In the genomic region with DNA sequence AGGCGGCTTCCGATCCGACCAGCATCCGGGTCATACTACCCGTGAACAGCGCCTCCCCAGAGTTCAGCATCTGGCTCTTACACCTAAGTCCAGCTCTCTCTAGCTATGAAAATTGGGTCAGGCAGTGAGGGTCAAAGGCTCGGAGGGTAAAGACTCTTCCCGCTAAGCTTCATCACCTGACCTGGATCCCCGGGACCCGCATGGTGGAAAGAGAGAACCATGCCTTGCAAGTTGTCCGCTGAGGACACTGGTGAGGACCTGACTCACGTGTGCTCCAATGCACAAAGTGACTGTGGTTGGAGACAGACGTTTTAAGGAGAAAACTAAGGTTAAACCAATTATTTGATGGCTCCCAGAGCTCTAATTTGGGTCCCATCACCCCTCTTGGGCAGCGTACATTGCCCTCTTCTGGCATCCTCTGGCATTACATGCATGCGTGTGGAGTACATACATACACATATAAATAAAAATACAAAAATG, we compare ENCODE assay signal across 8 mouse cellular contexts.
DNase-seq lines count a peak whose midpoint lies in the region; ATAC-seq lines count a peak whose summit lies in the region.

No protein-coding gene starts in this region.

- no peak for ATAC-seq in heart, embryonic 16.5 days (replicated peaks; ENCODE audit: extremely low read depth, insufficient read depth, low FRiP score)
- no peak for ATAC-seq in intestine, embryonic 15.5 days
- no peak for ATAC-seq in inflammation-experienced regulatory T-cells, adult 6 months

- peaks cover 51% of the 10 kb centered on the region for H3K27me3 ChIP-seq in heart, embryonic 16.5 days (ENCODE audit: control insufficient read depth, insufficient read depth, low read length)
- peaks cover 20% of the 10 kb centered on the region for H3K27me3 ChIP-seq in intestine, embryonic 15.5 days (replicated peaks)

- WGBS in heart, embryonic 16.5 days, result 5% methylated on average over 15 of the region's 15 CpGs
- WGBS in intestine, embryonic 15.5 days, result 12% methylated on average over 15 of the region's 15 CpGs

- peak overlapping the region; percentile 36 for H3K4me2 ChIP-seq in heart, embryonic 16.5 days (ENCODE audit: low read depth, low read length)
- H3K4me2 ChIP-seq in intestine, embryonic 15.5 days (replicated peaks), result peak overlapping the region; percentile 45

- DNase-seq in heart, postnatal 36 days, result no peak
- peak; percentile 82 for DNase-seq in embryo, embryonic 10.5 days (ENCODE audit: low spot score)
- peak; percentile 55 for DNase-seq in neural tube, embryonic 10.5 days (ENCODE audit: extremely low spot score, low spot score)
- no peak for DNase-seq in right cerebral cortex, postnatal 25 days
- no peak for DNase-seq in gastrocnemius, adult 8-10 months (ENCODE audit: low spot score in 2 of 2)

- H3K4me1 ChIP-seq in heart, embryonic 16.5 days (ENCODE audit: control insufficient read depth, insufficient read depth, low read length), result peaks cover 10% of the 10 kb centered on the region
- H3K4me1 ChIP-seq in intestine, embryonic 15.5 days (replicated peaks), result peaks cover 20% of the 10 kb centered on the region

- H3K27ac ChIP-seq in heart, embryonic 16.5 days (ENCODE audit: low read length), result no peak overlapping the region
- no peak overlapping the region for H3K27ac ChIP-seq in intestine, embryonic 15.5 days

- intact Hi-C loops in heart, postnatal 36 days (cut with DNase I), result no loop called here

- 0 out of 2 replicates have a peak overlapping the region, but pooled peaks have one; percentile 7 for H3K4me3 ChIP-seq in heart, embryonic 16.5 days (ENCODE audit: low read length)
- no peak overlapping the region for H3K4me3 ChIP-seq in intestine, embryonic 15.5 days (replicated peaks)

- H3K9ac ChIP-seq in heart, embryonic 16.5 days (ENCODE audit: low read length), result no peak overlapping the region
- H3K9ac ChIP-seq in intestine, embryonic 15.5 days, result no peak overlapping the region

- H3K9me3 ChIP-seq in heart, embryonic 16.5 days (replicated peaks; ENCODE audit: control insufficient read depth, low read length), result peaks cover 4% of the 10 kb centered on the region
- H3K9me3 ChIP-seq in intestine, embryonic 15.5 days, result no peaks in the 10 kb centered on the region

- H3K36me3 ChIP-seq in heart, embryonic 16.5 days (ENCODE audit: control insufficient read depth, insufficient read depth), result no peaks in the 10 kb centered on the region
- H3K36me3 ChIP-seq in intestine, embryonic 15.5 days, result no peaks in the 10 kb centered on the region

Comparison
In these comparisons a context has a peak if more than half of its experiments do, and no peak if none do; other contexts are left out.
1. DNase-seq: peak in embryo, embryonic 10.5 days (single experiment) and neural tube, embryonic 10.5 days (single experiment); none in heart, postnatal 36 days (0 of 2), right cerebral cortex, postnatal 25 days (single experiment) and gastrocnemius, adult 8-10 months (0 of 2).